Mouse (Mus musculus): ENCODE data around the gene Lnx2. TPM values are rescaled to one million over a fixed set of nuclear protein-coding genes. Genes with fewer than 3 reads are reported as not detected.

Lnx2 gene
- polyA plus RNA-seq, 1 experiment from 2014 or later, result 12.4 TPM

- Histone ChIP-seq H3K36me3 (ENCODE audit: insufficient read depth, low read length) (peaks cover 33% of the 10 kb centered on the region), H3K4me1 (replicated peaks; ENCODE audit: insufficient read depth, low read length) (no peaks in the 10 kb centered on the region), H3K9me3 (replicated peaks; ENCODE audit: low read length) (no peaks in the 10 kb centered on the region), H3K9ac (ENCODE audit: low read depth, low read length) (no peak overlapping the region), H3K27me3 (ENCODE audit: insufficient read depth, low read length) (no peaks in the 10 kb centered on the region), H3K4me3 (replicated peaks; ENCODE audit: low read depth, low read length) (no peak overlapping the region), H3K27ac (no peak overlapping the region), H3K4me2 (ENCODE audit: low read length) (no peak overlapping the region)
- DNase-seq (ENCODE audit: low spot score) (no peak), ATAC-seq (replicated peaks; ENCODE audit: low FRiP score, low read depth) (no peak)
- WGBS, result 89% methylated on average over 11 of the region's 11 CpGs
- no peak for TF ChIP-seq CTCF (IDR thresholded peaks at IDR 0.05; ENCODE audit: low read depth)
Observed at GRCm38 (mm10) chr5:147020579-147020978, 55.8 kb downstream of the Lnx2 start.

GRCm38 (mm10) chr5:147018761-147019160 lies 57.6 kb downstream of the Lnx2 start:
- Histone ChIP-seq H3K9ac (ENCODE audit: low read depth, low read length) (no peak overlapping the region), H3K36me3 (ENCODE audit: insufficient read depth, low read length) (peaks cover 26% of the 10 kb centered on the region)
- no peak for ATAC-seq (replicated peaks; ENCODE audit: low FRiP score, low read depth)

GRCm38 (mm10) chr5:147017526-147017925 lies 58.9 kb downstream of the Lnx2 start:
- no peak for DNase-seq (ENCODE audit: low spot score)
- no peaks in the 10 kb centered on the region for H3K27me3 ChIP-seq (ENCODE audit: insufficient read depth, low read length)
- no peak for ATAC-seq (replicated peaks; ENCODE audit: low FRiP score, low read depth)

More at GRCm38 (mm10) chr5:147018761-147019160, 57.6 kb downstream of the Lnx2 start:
- Histone ChIP-seq H3K27ac (no peak overlapping the region), H3K4me2 (ENCODE audit: low read length) (no peak overlapping the region), H3K27me3 (ENCODE audit: insufficient read depth, low read length) (no peaks in the 10 kb centered on the region), H3K4me1 (replicated peaks; ENCODE audit: insufficient read depth, low read length) (no peaks in the 10 kb centered on the region), H3K9me3 (replicated peaks; ENCODE audit: low read length) (no peaks in the 10 kb centered on the region), H3K4me3 (replicated peaks; ENCODE audit: low read depth, low read length) (no peak overlapping the region)
- TF ChIP-seq CTCF (IDR thresholded peaks at IDR 0.05; ENCODE audit: low read depth), result no peak
- 67% methylated on average over 11 of the region's 11 CpGs for WGBS
- DNase-seq (ENCODE audit: low spot score), result no peak

GRCm38 (mm10) chr5:147016622-147017021 lies 59.8 kb downstream of the Lnx2 start:
- 49% methylated on average over 12 of the region's 12 CpGs for whole genome bisulfite sequencing
- Histone ChIP-seq H3K27ac (no peak overlapping the region), H3K4me3 (replicated peaks; ENCODE audit: low read depth, low read length) (no peak overlapping the region), H3K9me3 (replicated peaks; ENCODE audit: low read length) (no peaks in the 10 kb centered on the region), H3K27me3 (ENCODE audit: insufficient read depth, low read length) (no peaks in the 10 kb centered on the region), H3K9ac (ENCODE audit: low read depth, low read length) (no peak overlapping the region), H3K4me2 (ENCODE audit: low read length) (no peak overlapping the region), H3K4me1 (replicated peaks; ENCODE audit: insufficient read depth, low read length) (no peaks in the 10 kb centered on the region), H3K36me3 (ENCODE audit: insufficient read depth, low read length) (peaks cover 15% of the 10 kb centered on the region)
- ATAC-seq (replicated peaks; ENCODE audit: low FRiP score, low read depth), result no peak; the same call in 1 of the 2 replicates
- no peak for TF ChIP-seq CTCF (IDR thresholded peaks at IDR 0.05; ENCODE audit: low read depth)
- DNase-seq (ENCODE audit: low spot score), result no peak

More at GRCm38 (mm10) chr5:147017526-147017925, 58.9 kb downstream of the Lnx2 start:
- Histone ChIP-seq H3K4me3 (replicated peaks; ENCODE audit: low read depth, low read length) (no peak overlapping the region), H3K9me3 (replicated peaks; ENCODE audit: low read length) (no peaks in the 10 kb centered on the region), H3K9ac (ENCODE audit: low read depth, low read length) (no peak overlapping the region), H3K4me2 (ENCODE audit: low read length) (no peak overlapping the region), H3K36me3 (ENCODE audit: insufficient read depth, low read length) (peaks cover 15% of the 10 kb centered on the region), H3K27ac (0 out of 2 replicates have a peak overlapping the region, but pooled peaks have one; percentile 36), H3K4me1 (replicated peaks; ENCODE audit: insufficient read depth, low read length) (no peaks in the 10 kb centered on the region)
- TF ChIP-seq CTCF (IDR thresholded peaks at IDR 0.05; ENCODE audit: low read depth), result no peak
- WGBS, result 72% methylated on average over 11 of the region's 11 CpGs

- WGBS, result 86% methylated on average over 7 of the region's 7 CpGs
Observed at GRCm38 (mm10) chr5:147015191-147015590, 61.2 kb downstream of the Lnx2 start.

GRCm38 (mm10) chr5:147013845-147014244 lies 62.5 kb downstream of the Lnx2 start:
- no peak for TF ChIP-seq CTCF (IDR thresholded peaks at IDR 0.05; ENCODE audit: low read depth)
- no peaks in the 10 kb centered on the region for H3K27me3 ChIP-seq (ENCODE audit: insufficient read depth, low read length)
- WGBS, result 39% methylated on average over 6 of the region's 6 CpGs
- H3K4me1 ChIP-seq (replicated peaks; ENCODE audit: insufficient read depth, low read length), result no peaks in the 10 kb centered on the region
- no peak overlapping the region for H3K4me2 ChIP-seq (ENCODE audit: low read length)
- H3K9ac ChIP-seq (ENCODE audit: low read depth, low read length), result no peak overlapping the region
- H3K9me3 ChIP-seq (replicated peaks; ENCODE audit: low read length), result no peaks in the 10 kb centered on the region
- no peak overlapping the region for H3K4me3 ChIP-seq (replicated peaks; ENCODE audit: low read depth, low read length)
- DNase-seq (ENCODE audit: low spot score) (no peak), ATAC-seq (replicated peaks; ENCODE audit: low FRiP score, low read depth) (no peak)
- peaks cover 4% of the 10 kb centered on the region; the same call in 1 of the 2 replicates for H3K36me3 ChIP-seq (ENCODE audit: insufficient read depth, low read length)
- no peak overlapping the region for H3K27ac ChIP-seq

More at GRCm38 (mm10) chr5:147015191-147015590, 61.2 kb downstream of the Lnx2 start:
- Histone ChIP-seq H3K9me3 (replicated peaks; ENCODE audit: low read length) (no peaks in the 10 kb centered on the region), H3K27ac (no peak overlapping the region), H3K4me3 (replicated peaks; ENCODE audit: low read depth, low read length) (no peak overlapping the region), H3K27me3 (ENCODE audit: insufficient read depth, low read length) (no peaks in the 10 kb centered on the region), H3K4me1 (replicated peaks; ENCODE audit: insufficient read depth, low read length) (no peaks in the 10 kb centered on the region), H3K36me3 (ENCODE audit: insufficient read depth, low read length) (peaks cover 9% of the 10 kb centered on the region), H3K9ac (ENCODE audit: low read depth, low read length) (no peak overlapping the region), H3K4me2 (ENCODE audit: low read length) (no peak overlapping the region)
- TF ChIP-seq CTCF (IDR thresholded peaks at IDR 0.05; ENCODE audit: low read depth), result no peak
- no peak for ATAC-seq (replicated peaks; ENCODE audit: low FRiP score, low read depth)
- DNase-seq (ENCODE audit: low spot score), result no peak

- Histone ChIP-seq H3K4me1 (replicated peaks; ENCODE audit: insufficient read depth, low read length) (no peaks in the 10 kb centered on the region), H3K9me3 (replicated peaks; ENCODE audit: low read length) (no peaks in the 10 kb centered on the region), H3K27me3 (ENCODE audit: insufficient read depth, low read length) (no peaks in the 10 kb centered on the region), H3K27ac (no peak overlapping the region), H3K36me3 (ENCODE audit: insufficient read depth, low read length) (no peaks in the 10 kb centered on the region), H3K9ac (ENCODE audit: low read depth, low read length) (no peak overlapping the region), H3K4me2 (ENCODE audit: low read length) (no peak overlapping the region), H3K4me3 (replicated peaks; ENCODE audit: low read depth, low read length) (no peak overlapping the region)
- 85% methylated on average over 10 of the region's 10 CpGs for WGBS
- DNase-seq (ENCODE audit: low spot score), result no peak
- no peak for ATAC-seq (replicated peaks; ENCODE audit: low FRiP score, low read depth)
- TF ChIP-seq CTCF (IDR thresholded peaks at IDR 0.05; ENCODE audit: low read depth), result no peak
Observed at GRCm38 (mm10) chr5:147011333-147011732, 65.1 kb downstream of the Lnx2 start.
